Mouse (Mus musculus) C2C12 (cell line): ENCODE data around the gene Tmcc2.

Source experiments
- CTCF ChIP-seq: IDR thresholded peaks from one replicate; pipeline ENCODE4 v1.5.1; 2011; ENCODE audit not compliant: control insufficient read depth, insufficient read depth, insufficient read length
- MYOG ChIP-seq: IDR thresholded peaks from one replicate; pipeline ENCODE4 v1.6.1; 2011; ENCODE audit not compliant: control insufficient read depth, insufficient read length; ENCODE audit errors: extremely low read depth
- USF1 ChIP-seq: IDR thresholded peaks from one replicate; pipeline ENCODE4 v1.6.1; 2011; ENCODE audit warnings: low read depth, mild to moderate bottlenecking, control low read depth, moderate library complexity

DNA sequence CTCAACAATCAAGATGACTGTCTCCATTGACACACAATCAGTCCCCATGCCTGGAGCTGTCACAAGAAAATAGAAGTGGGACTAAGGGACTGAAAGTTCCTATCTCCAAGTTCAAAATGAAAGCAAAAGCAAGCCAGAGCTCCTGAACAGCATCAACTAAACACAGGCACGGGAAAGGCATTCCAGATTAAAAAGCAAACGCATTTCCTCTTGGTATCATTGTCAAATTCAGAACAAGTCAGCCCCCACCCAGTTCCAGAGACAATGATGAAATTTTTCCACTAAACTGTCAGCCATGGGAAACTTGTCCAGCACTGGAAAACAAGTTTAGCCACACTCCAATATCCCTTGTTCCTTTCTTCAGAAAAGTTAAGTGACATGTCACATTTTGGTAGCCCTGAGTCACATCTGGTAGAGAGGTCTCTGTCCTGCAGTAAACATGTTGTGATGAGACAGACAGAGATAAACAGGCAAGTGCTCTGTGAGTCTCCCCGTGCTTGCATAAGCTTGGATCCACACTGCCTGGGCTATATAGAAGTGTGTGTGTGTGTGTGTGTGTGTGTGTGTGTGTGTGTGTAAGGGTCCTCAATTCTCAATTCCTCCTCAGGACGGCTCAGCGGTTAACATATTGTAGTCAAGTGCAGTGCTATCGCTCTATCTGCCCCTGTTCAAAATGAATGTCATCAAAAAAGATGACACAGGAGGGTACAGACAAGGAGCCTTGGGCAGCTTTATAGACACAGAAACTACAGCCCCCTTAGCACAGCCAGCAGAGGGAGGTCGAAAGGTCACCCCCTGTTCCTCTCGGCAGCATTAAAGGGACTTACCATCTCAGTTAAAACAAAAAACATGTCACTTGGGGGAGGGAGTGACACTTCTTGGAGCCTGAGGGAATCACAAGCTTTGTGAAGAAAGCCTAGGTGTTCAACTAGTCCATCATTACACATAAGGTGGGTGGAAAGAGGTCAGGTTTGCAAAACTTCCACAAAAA, 2.0 kb downstream of the Tmcc2 start:
- TF ChIP-seq USF1 (no peak), CTCF (no peak), MYOG (no peak)
